In genomic region chr11:97415330-97415711, GRCm38 (mm10) we compare ENCODE assay signal across 8 mouse cellular contexts. TPM values are rescaled to one million over a fixed set of nuclear protein-coding genes. Genes with fewer than 3 reads are reported as not detected.
DNase-seq lines count a peak whose midpoint lies in the region; ATAC-seq and TF ChIP-seq lines count a peak whose summit lies in the region.

Gene Arhgap23, plus strand, starts transcription at chr11:97415533.

- H3K27ac ChIP-seq in forebrain, postnatal 0 days (ENCODE audit: low read depth, low read length) = peak within 1 kb of the TSS; percentile 23
- peak within 1 kb of the TSS; percentile 52; the same call in 1 of the 2 replicates for H3K27ac ChIP-seq in hindbrain, embryonic 13.5 days
- peak within 1 kb of the TSS; percentile 70; the same call in 1 of the 2 replicates for H3K27ac ChIP-seq in limb, embryonic 11.5 days (replicated peaks; ENCODE audit: low read depth, low read length)
- peak within 1 kb of the TSS; percentile 61 for H3K27ac ChIP-seq in midbrain, embryonic 12.5 days (replicated peaks)

- peak; percentile 63 for DNase-seq in gastrocnemius, adult 18-20 months (ENCODE audit: low spot score)
- DNase-seq in gastrocnemius, adult 8-10 months (ENCODE audit: low spot score in 2 of 2) = no peak
- DNase-seq in adrenal gland, postnatal 4 days (ENCODE audit: low spot score in 2 of 2) = peak; percentile 51 to 67
- no peak for DNase-seq in forebrain, postnatal 0 days
- peak; percentile 84 for DNase-seq in limb, embryonic 11.5 days (ENCODE audit: low spot score)
- DNase-seq in thymus, postnatal 4 days = peak; percentile 73

- H3K9ac ChIP-seq in forebrain, postnatal 0 days = peak within 1 kb of the TSS; percentile 28; the same call in 1 of the 2 replicates
- H3K9ac ChIP-seq in hindbrain, embryonic 13.5 days = peak within 1 kb of the TSS; percentile 67
- H3K9ac ChIP-seq in limb, embryonic 11.5 days (ENCODE audit: low read length) = peak within 1 kb of the TSS; percentile 76
- H3K9ac ChIP-seq in midbrain, embryonic 12.5 days (replicated peaks) = peak within 1 kb of the TSS; percentile 57

- no peaks in the 10 kb centered on the region for H3K9me3 ChIP-seq in forebrain, postnatal 0 days (ENCODE audit: low read length)
- H3K9me3 ChIP-seq in hindbrain, embryonic 13.5 days = no peaks in the 10 kb centered on the region
- H3K9me3 ChIP-seq in limb, embryonic 11.5 days (ENCODE audit: control insufficient read depth, low read length) = no peaks in the 10 kb centered on the region
- H3K9me3 ChIP-seq in midbrain, embryonic 12.5 days = no peaks in the 10 kb centered on the region

- H3K4me3 ChIP-seq in forebrain, postnatal 0 days (ENCODE audit: low read depth, low read length) = peak within 1 kb of the TSS; percentile 38
- peak within 1 kb of the TSS; percentile 46 for H3K4me3 ChIP-seq in hindbrain, embryonic 13.5 days
- peak within 1 kb of the TSS; percentile 91 for H3K4me3 ChIP-seq in limb, embryonic 11.5 days (ENCODE audit: low read depth, low read length)
- H3K4me3 ChIP-seq in midbrain, embryonic 12.5 days = peak within 1 kb of the TSS; percentile 58

- peak; percentile 76 for ATAC-seq in forebrain, postnatal 0 days
- no peak; the same call in 1 of the 2 replicates for ATAC-seq in hindbrain, embryonic 13.5 days (ENCODE audit: low FRiP score)
- ATAC-seq in limb, embryonic 11.5 days (ENCODE audit: insufficient number of reproducible peaks, low FRiP score, low TSS enrichment, low read depth) = peak; percentile 81
- peak; percentile 82; the same call in 1 of the 2 replicates for ATAC-seq in midbrain, embryonic 12.5 days (ENCODE audit: low FRiP score, low read depth)

- TF ChIP-seq CTCF in forebrain, postnatal 0 days (IDR thresholded peaks at IDR 0.05; ENCODE audit: low read depth) = no peak

- H3K4me1 ChIP-seq in forebrain, postnatal 0 days (ENCODE audit: insufficient read depth) = 0 out of 2 replicates have a peak, but pooled peaks cover 5% of the 10 kb centered on the region
- H3K4me1 ChIP-seq in hindbrain, embryonic 13.5 days (replicated peaks) = peaks cover 33% of the 10 kb centered on the region
- peaks cover 17% of the 10 kb centered on the region for H3K4me1 ChIP-seq in limb, embryonic 11.5 days (ENCODE audit: control insufficient read depth, insufficient read depth, low read length)
- H3K4me1 ChIP-seq in midbrain, embryonic 12.5 days = peaks cover 32% of the 10 kb centered on the region

- peak within 1 kb of the TSS; percentile 49 for H3K4me2 ChIP-seq in forebrain, postnatal 0 days (ENCODE audit: low read depth)
- H3K4me2 ChIP-seq in hindbrain, embryonic 13.5 days = peak within 1 kb of the TSS; percentile 57
- peak within 1 kb of the TSS; percentile 89 for H3K4me2 ChIP-seq in limb, embryonic 11.5 days (ENCODE audit: low read depth, severe bottlenecking)
- H3K4me2 ChIP-seq in midbrain, embryonic 12.5 days (replicated peaks) = peak within 1 kb of the TSS; percentile 66

- 3% methylated on average over 29 of the region's 29 CpGs for WGBS in forebrain, postnatal 0 days
- WGBS in hindbrain, embryonic 13.5 days = under 1% methylated on average over 29 of the region's 29 CpGs
- WGBS in limb, embryonic 11.5 days = under 1% methylated on average over 29 of the region's 29 CpGs
- 1% methylated on average over 28 of the region's 29 CpGs for whole genome bisulfite sequencing in midbrain, embryonic 12.5 days

- no peaks in the 10 kb centered on the region for H3K27me3 ChIP-seq in forebrain, postnatal 0 days (ENCODE audit: insufficient read depth, low read length)
- H3K27me3 ChIP-seq in hindbrain, embryonic 13.5 days = peaks cover 31% of the 10 kb centered on the region
- no peaks in the 10 kb centered on the region for H3K27me3 ChIP-seq in limb, embryonic 11.5 days (ENCODE audit: control insufficient read depth, insufficient read depth, low read length)
- peaks cover 46% of the 10 kb centered on the region for H3K27me3 ChIP-seq in midbrain, embryonic 12.5 days

- H3K36me3 ChIP-seq in forebrain, postnatal 0 days (ENCODE audit: insufficient read depth) = no peaks in the 10 kb centered on the region
- no peaks in the 10 kb centered on the region for H3K36me3 ChIP-seq in hindbrain, embryonic 13.5 days
- H3K36me3 ChIP-seq in limb, embryonic 11.5 days (ENCODE audit: control insufficient read depth, insufficient read depth, low read length) = no peaks in the 10 kb centered on the region
- H3K36me3 ChIP-seq in midbrain, embryonic 12.5 days = no peaks in the 10 kb centered on the region

RNA-seq across cellular contexts. Expression of gene Arhgap23, which starts in this region (rescaled TPM):
- total RNA-seq in gastrocnemius, adult 18-20 months (2021) = 1 to 10 TPM; 4.8 to 7.5 TPM
- total RNA-seq in gastrocnemius, adult 8-10 months (2022) = 1 to 10 TPM; 3.4 to 5.2 (median 4.5) TPM
- total RNA-seq in adrenal gland, postnatal 4 days (2021) = 10 to 100 TPM; 37.9 to 38.6 TPM
- total RNA-seq in forebrain, postnatal 0 days (2014; rRNA removed) = 52.7 and 52.9 TPM in 2 replicates
- 7.0 and 10.2 TPM in 2 replicates for polyA plus RNA-seq in forebrain, postnatal 0 days (2015; fragmentation: Nextera tagmentation; extraction: Ambion mirVana)
- polyA plus RNA-seq in hindbrain, embryonic 13.5 days (2015; fragmentation: Nextera tagmentation; extraction: Ambion mirVana) = 6.6 and 6.7 TPM in 2 replicates
- polyA plus RNA-seq in limb, embryonic 11.5 days (2014; fragmentation: Nextera tagmentation; extraction: Ambion mirVana) = 3.8 and 4.2 TPM in 2 replicates
- polyA plus RNA-seq in midbrain, embryonic 12.5 days (2016; fragmentation: Nextera tagmentation; extraction: Ambion mirVana) = 6.3 and 7.9 TPM in 2 replicates

Comparison
In these comparisons a context has a peak if more than half of its experiments do, and no peak if none do; other contexts are left out.
1. DNase-seq: peak in gastrocnemius, adult 18-20 months (single experiment), adrenal gland, postnatal 4 days (2 of 2), limb, embryonic 11.5 days (single experiment) and thymus, postnatal 4 days (single experiment); none in gastrocnemius, adult 8-10 months (0 of 2) and forebrain, postnatal 0 days (single experiment).
2. H3K4me3 ChIP-seq: peak in every context shown above with its lines; median percentile 91 in limb, embryonic 11.5 days; 58 in midbrain, embryonic 12.5 days; 46 in hindbrain, embryonic 13.5 days; 38 in forebrain, postnatal 0 days.
3. Peak in every context shown above with its lines, with median percentiles within 50 percentile points of each other: H3K27ac ChIP-seq, H3K4me2 ChIP-seq and H3K9ac ChIP-seq.